Comparison of ENCODE assay signal across 1 mouse cellular context in the genomic region with DNA sequence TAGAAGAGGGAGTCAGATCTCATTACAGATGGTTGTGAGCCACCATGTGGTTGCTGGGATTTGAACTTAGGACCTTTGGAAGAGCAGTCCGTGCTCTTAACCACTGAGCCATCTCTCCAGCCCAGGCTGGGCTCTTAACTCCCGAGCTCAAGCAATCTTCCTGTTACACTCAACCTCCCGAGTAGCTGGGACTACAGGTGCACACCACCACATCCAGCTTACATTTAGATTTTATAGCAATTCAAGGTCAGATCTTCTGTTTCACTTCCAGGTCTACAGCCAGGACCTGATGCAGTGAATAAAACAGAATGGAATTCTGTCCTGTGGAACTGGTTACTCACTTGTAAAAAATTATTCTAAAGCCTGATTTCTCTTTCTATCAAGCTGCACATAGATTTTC. TPM values are rescaled to one million over a fixed set of nuclear protein-coding genes. Genes with fewer than 3 reads are reported as not detected.
"Had no signal": no experiment of that assay in that cellular context is flagged by ENCODE, and none has a peak within 500 bp of the region (broad histone marks: within the 10 kb centered on the region; RNA-seq: fewer than 3 reads in every experiment).

No protein-coding gene starts in this region.

RNA-seq across cellular contexts. Expression of a gene that starts 11.0 kb away (rescaled TPM):
- polyA plus RNA-seq: erythroblast, embryonic 14.5 days had no signal
